Mouse (Mus musculus) liver, adult 2 months (tissue): Measurements from ENCODE around the gene Smg6. TPM values are rescaled to one million over a fixed set of nuclear protein-coding genes. Genes with fewer than 3 reads are reported as not detected.

Experiments
- DNase-seq: peaks from one replicate; pipeline ENCODE4 v3.0.0-alpha.2; 2011; ENCODE audit warnings: low read depth, low spot score; ENCODE audit errors: extremely low read depth
- H3K27ac ChIP-seq: fragments of 200-500 bp; replicated peaks from 2 replicates; pipeline ENCODE4 v1.5.1; 2012; ENCODE audit warnings: low read depth, mild to moderate bottlenecking, control low read depth, inconsistent platforms, low read length; ENCODE audit not compliant: insufficient read depth
- H3K27me3 ChIP-seq: fragments of 200-500 bp; 2 replicates; pipeline ENCODE4 v1.6.1; 2012; ENCODE audit warnings: mild to moderate bottlenecking, moderate library complexity, low read length, inconsistent platforms; ENCODE audit not compliant: control insufficient read depth, insufficient read depth
- H3K36me3 ChIP-seq: fragments of 200-500 bp; 2 replicates; pipeline ENCODE4 v1.6.1; 2012; ENCODE audit warnings: low read length, inconsistent platforms; ENCODE audit not compliant: control insufficient read depth, insufficient read depth
- H3K4me1 ChIP-seq: fragments of 200-500 bp; 2 replicates; pipeline ENCODE4 v1.6.1; 2011; ENCODE audit warnings: low read length; ENCODE audit not compliant: control insufficient read depth, insufficient read depth
- H3K4me3 ChIP-seq: fragments of 200-500 bp; 2 replicates; pipeline ENCODE4 v1.5.1; 2011; ENCODE audit warnings: low read depth, mild to moderate bottlenecking, control low read depth, low read length, moderate library complexity; ENCODE audit not compliant: insufficient read depth
- H3K79me2 ChIP-seq: fragments of 200-500 bp; 2 replicates; pipeline ENCODE4 v1.6.1; 2012; ENCODE audit warnings: inconsistent platforms, mild to moderate bottlenecking, low read length, moderate library complexity; ENCODE audit not compliant: control insufficient read depth, insufficient read depth
- H3K9ac ChIP-seq: fragments of 200-500 bp; 2 replicates; pipeline ENCODE4 v1.6.1; 2012; ENCODE audit warnings: low read depth, mild to moderate bottlenecking, control low read depth, inconsistent platforms, low read length
- CTCF ChIP-seq: fragments of 200-500 bp; IDR thresholded peaks from 2 replicates; pipeline ENCODE4 v1.5.1; 2011; ENCODE audit warnings: low read depth, low read length, control low read depth
- POLR2A ChIP-seq: fragments of 200-500 bp; IDR thresholded peaks from 2 replicates; pipeline ENCODE4 v1.6.1; 2011; ENCODE audit warnings: low read length, control low read depth; ENCODE audit not compliant: insufficient read depth; ENCODE audit errors: extremely low read depth
- WGBS: fragments of 180-500 bp; shearing (Covaris S2); methylation state at CpG from one replicate; pipeline ENCODE4 v1.1.7; 2018; 5-methylcytosine and 5-hydroxymethylcytosine counted together
- polyA plus RNA-seq: library from polyadenylated mRNA; depleted of rRNA; stranded (reverse); fragments of >200 nt; gene quantifications from 2 replicates; pipeline ENCODE4 v1.2.3, GENCODE M21; 2012
- total RNA-seq: library from RNA; depleted of rRNA; stranded (reverse); fragments of >200 nt; gene quantifications from 2 replicates; pipeline ENCODE4 v1.2.3, GENCODE M21; 2014

The Smg6 gene
- total and polyA plus RNA-seq, 2 experiments: 12.8 to 16.6 TPM

GRCm38 (mm10) chr11:74962846-74963407 is 37.3 kb downstream of the Smg6 start:
- Histone ChIP-seq H3K4me1 (peaks cover 2% of the 10 kb centered on the region), H3K9ac (no peak overlapping the region), H3K79me2 (no peaks in the 10 kb centered on the region; the same call in 1 of the 2 replicates), H3K27ac (no peak overlapping the region), H3K36me3 (no peaks in the 10 kb centered on the region), H3K4me3 (no peak overlapping the region), H3K27me3 (no peaks in the 10 kb centered on the region)
- WGBS: 42% methylated on average over 2 of the region's 2 CpGs
- peak; percentile 59 for DNase-seq
- TF ChIP-seq POLR2A (no peak), CTCF (no peak)

DNA sequence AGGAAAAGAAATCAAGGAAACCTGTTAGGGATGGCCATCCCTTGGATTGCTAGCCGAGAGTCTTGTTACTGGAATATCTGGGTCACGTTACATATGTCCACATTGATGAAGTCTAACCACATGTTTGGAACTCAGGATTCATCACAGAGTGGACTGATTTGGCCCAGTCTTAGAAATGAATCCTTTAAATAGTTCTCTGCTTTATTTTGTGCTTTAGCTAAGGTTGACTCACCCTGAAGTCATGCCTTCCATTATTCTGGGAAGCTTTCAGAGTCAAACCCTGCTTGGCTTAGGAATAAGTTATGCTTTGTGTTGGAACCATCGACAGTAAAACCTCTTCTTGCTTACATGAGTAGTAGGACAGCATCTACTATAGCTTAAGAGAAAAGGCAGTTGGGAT is 39.9 kb downstream of the Smg6 start:
- 91% methylated on average over 3 of the region's 3 CpGs for WGBS
- Histone ChIP-seq H3K27ac (no peak overlapping the region), H3K4me1 (no peaks in the 10 kb centered on the region; the same call in 1 of the 2 replicates), H3K79me2 (no peaks in the 10 kb centered on the region; the same call in 1 of the 2 replicates), H3K36me3 (no peaks in the 10 kb centered on the region), H3K4me3 (no peak overlapping the region), H3K27me3 (no peaks in the 10 kb centered on the region), H3K9ac (no peak overlapping the region)
- DNase-seq: no peak
- TF ChIP-seq CTCF: no peak
- TF ChIP-seq POLR2A: no peak

DNA sequence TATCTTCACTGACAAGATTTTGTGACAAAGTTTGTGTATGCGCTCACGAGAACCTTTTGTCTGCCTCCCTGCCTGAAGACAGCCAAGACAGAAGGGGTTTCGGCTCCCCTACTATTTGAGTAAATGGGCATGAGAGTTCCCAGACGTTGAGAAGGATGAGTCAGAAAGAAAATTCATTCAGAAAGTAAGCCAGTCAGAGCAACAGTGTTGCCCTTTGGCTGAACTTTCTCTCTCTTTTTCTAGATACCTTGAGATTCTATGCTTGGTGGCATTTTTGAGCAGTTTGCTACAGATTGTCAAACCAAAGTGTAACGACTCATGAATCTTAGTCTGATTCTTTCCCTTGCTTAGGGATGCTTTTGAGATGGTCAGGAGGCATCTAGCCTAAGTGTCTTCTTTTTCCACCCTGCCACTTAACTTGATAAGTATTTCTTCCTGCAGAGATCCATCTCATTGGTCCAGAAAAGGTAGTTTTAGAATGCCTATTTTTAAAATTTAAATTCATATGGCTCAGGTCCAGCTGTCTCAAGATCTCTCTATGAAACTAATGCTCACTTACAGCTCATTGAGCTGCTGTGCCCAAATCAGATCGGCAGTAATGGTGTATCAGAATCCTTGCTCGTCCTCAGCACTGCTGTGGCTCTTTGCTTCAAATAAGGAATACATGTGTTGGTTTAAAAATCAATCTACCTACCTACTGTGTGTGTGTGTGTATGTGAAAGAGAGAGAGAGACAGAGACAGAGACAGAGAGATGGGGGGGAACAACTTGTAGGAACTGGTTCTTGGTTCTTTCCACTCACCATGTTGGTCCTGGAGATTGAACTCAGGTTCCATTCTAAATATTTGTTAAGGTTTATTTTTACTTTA is 47.9 kb downstream of the Smg6 start:
- TF ChIP-seq CTCF (no peak), POLR2A (no peak)
- H3K4me3 ChIP-seq: no peak overlapping the region
- no peaks in the 10 kb centered on the region; the same call in 1 of the 2 replicates for H3K79me2 ChIP-seq
- H3K27me3 ChIP-seq: no peaks in the 10 kb centered on the region
- H3K4me1 ChIP-seq: no peaks in the 10 kb centered on the region
- DNase-seq: no peak
- H3K9ac ChIP-seq: no peak overlapping the region
- peaks cover 5% of the 10 kb centered on the region; the same call in 1 of the 2 replicates for H3K36me3 ChIP-seq
- no peak overlapping the region for H3K27ac ChIP-seq
- 82% methylated on average over 7 of the region's 7 CpGs for WGBS

DNA sequence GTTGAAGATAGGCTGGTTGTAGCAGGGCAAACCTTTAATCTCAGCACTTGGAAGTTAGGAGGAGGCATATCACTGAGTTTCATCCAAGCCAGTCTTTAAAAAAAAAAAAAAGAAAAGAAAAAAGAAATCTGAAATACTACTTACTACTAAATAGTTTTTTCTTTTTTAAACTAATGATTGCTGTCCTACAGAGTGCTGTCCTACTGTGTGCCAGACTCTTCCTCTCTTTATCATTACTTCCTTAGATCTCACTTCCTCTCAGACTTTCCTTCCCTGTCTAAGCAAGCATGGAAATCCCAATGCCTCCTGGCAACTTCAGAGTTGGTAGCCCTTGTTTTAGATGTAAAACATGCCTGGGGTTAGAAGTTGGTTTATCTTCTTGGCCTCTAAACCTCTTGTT is 49.0 kb downstream of the Smg6 start:
- Histone ChIP-seq H3K36me3 (peaks cover 5% of the 10 kb centered on the region; the same call in 1 of the 2 replicates), H3K27me3 (no peaks in the 10 kb centered on the region)
- TF ChIP-seq POLR2A (no peak), CTCF (no peak)

DNA sequence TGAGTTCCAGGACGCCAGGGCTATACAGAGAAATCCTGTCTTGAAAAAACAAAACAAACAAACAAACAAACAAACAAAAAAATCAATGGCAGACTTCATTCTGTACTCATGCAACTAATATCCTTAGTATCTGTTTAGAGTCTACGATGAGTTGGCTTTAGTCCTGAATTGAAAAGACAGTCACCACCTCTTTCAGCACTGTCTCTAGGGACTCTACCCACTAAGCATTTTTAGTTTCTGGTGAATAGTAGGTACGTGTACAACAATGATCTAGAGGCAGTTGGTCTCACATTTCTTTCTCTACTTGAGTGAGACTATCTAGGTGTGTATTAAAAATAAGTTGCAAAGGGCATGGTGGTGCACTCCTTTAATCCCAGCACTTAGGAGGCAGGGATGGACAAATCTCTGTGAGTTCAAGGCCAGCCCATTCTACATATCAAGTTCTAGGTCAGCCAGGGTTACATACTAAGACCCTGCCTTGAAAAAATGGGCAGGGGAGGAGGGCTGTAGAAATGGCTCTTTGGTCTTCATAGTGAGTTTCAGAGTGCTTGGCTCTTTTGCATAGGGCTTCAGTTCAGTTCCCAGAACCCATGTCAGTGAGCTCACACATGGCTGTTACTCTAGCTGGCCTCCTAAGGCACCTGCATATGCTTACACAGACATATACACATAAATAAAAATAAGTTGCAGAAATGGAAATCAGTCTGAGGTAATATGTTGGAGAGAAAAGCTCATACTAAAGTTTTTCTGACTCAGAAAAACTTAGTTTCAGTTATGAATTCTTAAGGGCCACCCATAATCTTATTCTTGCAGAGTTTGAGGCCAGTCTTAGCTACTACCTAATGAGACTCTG is 51.4 kb downstream of the Smg6 start:
- 80% methylated on average over 3 of the region's 3 CpGs for WGBS

More for the DNA sequence above, 49.0 kb downstream of the Smg6 start:
- Histone ChIP-seq H3K9ac (no peak overlapping the region), H3K4me1 (no peaks in the 10 kb centered on the region), H3K79me2 (no peaks in the 10 kb centered on the region; the same call in 1 of the 2 replicates), H3K4me3 (no peak overlapping the region), H3K27ac (no peak overlapping the region)
- DNase-seq: no peak

More for the DNA sequence above, 51.4 kb downstream of the Smg6 start:
- no peak for DNase-seq
- peaks cover 5% of the 10 kb centered on the region for H3K36me3 ChIP-seq
- H3K79me2 ChIP-seq: no peaks in the 10 kb centered on the region
- no peak overlapping the region for H3K4me3 ChIP-seq
- no peak overlapping the region for H3K9ac ChIP-seq
- H3K27me3 ChIP-seq: no peaks in the 10 kb centered on the region
- TF ChIP-seq POLR2A (no peak), CTCF (no peak)
- H3K4me1 ChIP-seq: no peaks in the 10 kb centered on the region
- no peak overlapping the region for H3K27ac ChIP-seq
